Mouse (Mus musculus) heart, postnatal 0 days (tissue): ENCODE measurements around the gene Ldah. TPM values are rescaled to one million over a fixed set of nuclear protein-coding genes. Genes with fewer than 3 reads are reported as not detected.

ENCODE experiments used
- ATAC-seq: fragments of 200-750 bp; cut with Nextera tagmentation; 2 replicates; pipeline ENCODE4 v1.8.0; 2017; ENCODE audit warnings: low read depth, moderate number of reproducible peaks, moderate library complexity; ENCODE audit not compliant: insufficient read depth
- DNase-seq: peaks from one replicate; pipeline ENCODE4 v3.0.0-alpha.2; 2016; ENCODE audit warnings: low spot score
- H3K27ac ChIP-seq: fragments of 300-500 bp; sonication (generic); 2 replicates; pipeline ENCODE4 v1.5.1; 2014; ENCODE audit warnings: low read depth, mild to moderate bottlenecking
- H3K27me3 ChIP-seq: fragments of 300-500 bp; sonication (generic); 2 replicates; pipeline ENCODE4 v1.6.1; 2014; ENCODE audit warnings: low read length, mixed read lengths; ENCODE audit not compliant: control insufficient read depth, insufficient read depth
- H3K36me3 ChIP-seq: fragments of 300-500 bp; sonication (generic); replicated peaks from 2 replicates; pipeline ENCODE4 v1.6.1; 2014; ENCODE audit warnings: low read length, mixed read lengths; ENCODE audit not compliant: control insufficient read depth, insufficient read depth
- H3K4me1 ChIP-seq: fragments of 300-500 bp; sonication (generic); 2 replicates; pipeline ENCODE4 v1.6.1; 2014; ENCODE audit warnings: antibody characterized with exemption; ENCODE audit not compliant: control insufficient read depth, insufficient read depth
- H3K4me2 ChIP-seq: fragments of 300-500 bp; sonication (generic); 2 replicates; pipeline ENCODE4 v1.6.1; 2014; ENCODE audit warnings: low read depth, mild to moderate bottlenecking, low read length, moderate library complexity
- H3K4me3 ChIP-seq: fragments of 300-500 bp; sonication (generic); 2 replicates; pipeline ENCODE4 v1.5.1; 2014; ENCODE audit warnings: low read depth, low read length
- H3K9ac ChIP-seq: fragments of 300-500 bp; sonication (generic); replicated peaks from 2 replicates; pipeline ENCODE4 v1.6.1; 2014; ENCODE audit warnings: low read depth, low read length, mixed read lengths
- H3K9me3 ChIP-seq: fragments of 300-500 bp; sonication (generic); replicated peaks from 2 replicates; pipeline ENCODE4 v1.6.1; 2016; ENCODE audit warnings: low read length; ENCODE audit not compliant: control insufficient read depth
- CTCF ChIP-seq: IDR thresholded peaks from 2 replicates; pipeline ENCODE4 v1.5.1; 2016; ENCODE audit warnings: antibody characterized with exemption, control low read depth, low read depth
- EP300 ChIP-seq: IDR thresholded peaks from 2 replicates; pipeline ENCODE4 v1.6.1; 2016; ENCODE audit warnings: antibody characterized with exemption, low read depth
- WGBS: fragments of 180-500 bp; shearing (Covaris S2); extraction: QIAGEN DNeasy Blood & Tissue Kit; methylation state at CpG from one replicate; pipeline ENCODE4 v1.1.7; 2014; 5-methylcytosine and 5-hydroxymethylcytosine counted together
- polyA plus RNA-seq: library from polyadenylated mRNA; unstranded; fragments of >200 nt; fragmentation: Nextera tagmentation; extraction: Ambion mirVana; gene quantifications from 2 replicates; pipeline ENCODE4 v1.2.1, GENCODE M21; 2015
- total RNA-seq: library from RNA; depleted of rRNA; stranded (reverse); fragments of >200 nt; gene quantifications from 2 replicates; pipeline ENCODE4 v1.2.3, GENCODE M21; 2014; ENCODE audit warnings: low replicate concordance

The Ldah gene
- total and polyA plus RNA-seq, 2 experiments from 2014 or later = 17.0 to 45.0 TPM

- ATAC-seq (no peak), DNase-seq (no peak)
- no peak overlapping the region for H3K4me3 ChIP-seq
- H3K27ac ChIP-seq = no peak overlapping the region
- peaks cover 4% of the 10 kb centered on the region; the same call in 1 of the 2 replicates for H3K4me1 ChIP-seq
- H3K4me2 ChIP-seq = no peak overlapping the region
- TF ChIP-seq CTCF = no peak
- no peak for TF ChIP-seq EP300
- H3K27me3 ChIP-seq = no peaks in the 10 kb centered on the region
- H3K9ac ChIP-seq = no peak overlapping the region
- 25% methylated on average over 3 of the region's 3 CpGs for WGBS
- H3K36me3 ChIP-seq = no peaks in the 10 kb centered on the region
- no peaks in the 10 kb centered on the region for H3K9me3 ChIP-seq
These were observed 18.2 kb upstream of the Ldah start for GRCm38 (mm10) chr12:8189722-8190121.

- Histone ChIP-seq H3K36me3 (no peaks in the 10 kb centered on the region), H3K9ac (no peak overlapping the region), H3K9me3 (no peaks in the 10 kb centered on the region), H3K4me2 (no peak overlapping the region), H3K27me3 (no peaks in the 10 kb centered on the region), H3K27ac (no peak overlapping the region), H3K4me1 (peaks cover 5% of the 10 kb centered on the region; the same call in 1 of the 2 replicates), H3K4me3 (no peak overlapping the region)
- DNase-seq (no peak), ATAC-seq (no peak)
- WGBS = 66% methylated on average over 2 of the region's 2 CpGs
- TF ChIP-seq EP300 (no peak), CTCF (no peak)
These were observed 2.2 kb upstream of the Ldah start for GRCm38 (mm10) chr12:8205721-8206120.

GRCm38 (mm10) chr12:8207578-8207977 is 329 bp upstream of the Ldah start:
- H3K27ac ChIP-seq = peak overlapping the region; percentile 40; the same call in 1 of the 2 replicates
- peak overlapping the region; percentile 72 for H3K4me3 ChIP-seq
- 15% methylated on average over 5 of the region's 5 CpGs for WGBS
- no peaks in the 10 kb centered on the region for H3K27me3 ChIP-seq
- DNase-seq (no peak), ATAC-seq (no peak)
- H3K4me2 ChIP-seq = peak overlapping the region; percentile 83
- TF ChIP-seq CTCF (no peak), EP300 (no peak)
- H3K9me3 ChIP-seq = no peaks in the 10 kb centered on the region
- H3K9ac ChIP-seq = peak overlapping the region; percentile 72
- H3K4me1 ChIP-seq = peaks cover 5% of the 10 kb centered on the region; the same call in 1 of the 2 replicates
- H3K36me3 ChIP-seq = no peaks in the 10 kb centered on the region

- no peak for TF ChIP-seq CTCF
- H3K4me2 ChIP-seq = no peak overlapping the region
- H3K9me3 ChIP-seq = no peaks in the 10 kb centered on the region
- DNase-seq (no peak), ATAC-seq (no peak)
- 64% methylated on average over 15 of the region's 15 CpGs for WGBS
- H3K4me3 ChIP-seq = no peak overlapping the region
- H3K27me3 ChIP-seq = no peaks in the 10 kb centered on the region
- H3K36me3 ChIP-seq = no peaks in the 10 kb centered on the region
- no peak overlapping the region for H3K27ac ChIP-seq
- no peak overlapping the region; the same call in 1 of the 2 replicates for H3K9ac ChIP-seq
- H3K4me1 ChIP-seq = no peaks in the 10 kb centered on the region
These were observed 8.7 kb downstream of the Ldah start for GRCm38 (mm10) chr12:8216392-8217280.

GRCm38 (mm10) chr12:8223036-8223435 is 15.1 kb downstream of the Ldah start:
- 89% methylated on average over 6 of the region's 6 CpGs for whole genome bisulfite sequencing
- TF ChIP-seq CTCF (no peak), EP300 (no peak)
- H3K4me2 ChIP-seq = no peak overlapping the region
- H3K9me3 ChIP-seq = no peaks in the 10 kb centered on the region
- no peak overlapping the region for H3K27ac ChIP-seq
- H3K4me1 ChIP-seq = no peaks in the 10 kb centered on the region
- no peak for DNase-seq
- no peaks in the 10 kb centered on the region for H3K27me3 ChIP-seq
- H3K4me3 ChIP-seq = no peak overlapping the region
- H3K36me3 ChIP-seq = peaks cover 10% of the 10 kb centered on the region
- H3K9ac ChIP-seq = no peak overlapping the region
- no peak for ATAC-seq

GRCm38 (mm10) chr12:8231101-8231500 is 23.2 kb downstream of the Ldah start:
- Histone ChIP-seq H3K9ac (no peak overlapping the region), H3K36me3 (peaks cover 14% of the 10 kb centered on the region), H3K4me2 (no peak overlapping the region), H3K4me1 (no peaks in the 10 kb centered on the region), H3K4me3 (no peak overlapping the region), H3K9me3 (no peaks in the 10 kb centered on the region), H3K27ac (no peak overlapping the region), H3K27me3 (no peaks in the 10 kb centered on the region)
- ATAC-seq = no peak
- TF ChIP-seq EP300 (no peak), CTCF (no peak)
- WGBS = 93% methylated on average over 3 of the region's 3 CpGs
- no peak for DNase-seq
